Mouse (Mus musculus): ENCODE measurements around the gene Sod2. TPM values are rescaled to one million over a fixed set of nuclear protein-coding genes. Genes with fewer than 3 reads are reported as not detected.

Gene Sod2
- polyA plus RNA-seq, 1 experiment = 38.6 TPM

Other genes starting within 250 kb of the Sod2 start
- gene Igf2r, start 237.2 kb upstream of the Sod2 start, polyA plus RNA-seq (2012) = 0.21 and 0.26 TPM in 2 replicates
- gene Mas1, start 138.7 kb upstream of the Sod2 start, polyA plus RNA-seq (2012) = not detected in 2 replicates
- gene Mrgprh, start 130.8 kb upstream of the Sod2 start, polyA plus RNA-seq (2012) = not detected in 2 replicates
- gene Pnldc1, start 96.6 kb upstream of the Sod2 start, polyA plus RNA-seq (2012) = 0.02 and 0.06 TPM in 2 replicates
- 2.7 and 2.9 TPM in 2 replicates for gene Tcp1, start 91.1 kb upstream of the Sod2 start, polyA plus RNA-seq (2012)
- 3.9 and 6.6 TPM in 2 replicates for gene Mrpl18, start 90.5 kb upstream of the Sod2 start, polyA plus RNA-seq (2012)
- gene Acat3, start 66.2 kb upstream of the Sod2 start, polyA plus RNA-seq (2012) = 0.18 TPM in 1 of 2 replicates, not detected in the other
- gene Acat2, start 46.1 kb upstream of the Sod2 start, polyA plus RNA-seq (2012) = 0.38 and 0.69 TPM in 2 replicates
- gene Wtap, start 12.7 kb upstream of the Sod2 start, polyA plus RNA-seq (2012) = 0.81 and 0.91 TPM in 2 replicates
- not detected in 2 replicates for gene Gpr31b, start 45.5 kb downstream of the Sod2 start, polyA plus RNA-seq (2012)
- not detected in 2 replicates for gene Tcp10b, start 54.3 kb downstream of the Sod2 start, polyA plus RNA-seq (2012)
- not detected in 2 replicates for gene Unc93a, start 125.0 kb downstream of the Sod2 start, polyA plus RNA-seq (2012)
- not detected in 2 replicates for gene Smok2a, start 214.3 kb downstream of the Sod2 start, polyA plus RNA-seq (2012)
- not detected in 2 replicates for gene Smok2b, start 223.4 kb downstream of the Sod2 start, polyA plus RNA-seq (2012)